8 mouse cellular contexts compared by ENCODE assay signal in genomic region chr4:110352001-110352369, GRCm38 (mm10). TPM values are rescaled to one million over a fixed set of nuclear protein-coding genes. Genes with fewer than 3 reads are reported as not detected.
A peak's percentile ranks its signal among the peaks of the same experiment; 100 is the strongest.
DNase-seq lines count a peak whose midpoint lies in the region; ATAC-seq lines count a peak whose summit lies in the region.

No protein-coding gene starts in this region.

- no peaks in the 10 kb centered on the region for H3K27me3 ChIP-seq in kidney, embryonic 15.5 days
- no peaks in the 10 kb centered on the region for H3K27me3 ChIP-seq in embryonic facial prominence, embryonic 14.5 days (replicated peaks; ENCODE audit: control insufficient read depth, insufficient read depth, low read length)
- no peaks in the 10 kb centered on the region for H3K27me3 ChIP-seq in intestine, embryonic 14.5 days (replicated peaks; ENCODE audit: control insufficient read depth, insufficient read depth, low read length)
- H3K27me3 ChIP-seq in midbrain, embryonic 16.5 days (ENCODE audit: control insufficient read depth, insufficient read depth, low read depth, low read length), result no peaks in the 10 kb centered on the region

- 11% methylated on average over 5 of the region's 5 CpGs for WGBS in kidney, embryonic 15.5 days
- 4% methylated on average over 5 of the region's 5 CpGs for WGBS in embryonic facial prominence, embryonic 14.5 days
- 6% methylated on average over 5 of the region's 5 CpGs for WGBS in intestine, embryonic 14.5 days
- WGBS in midbrain, embryonic 16.5 days, result 7% methylated on average over 5 of the region's 5 CpGs

- H3K4me3 ChIP-seq in kidney, embryonic 15.5 days (replicated peaks), result peak overlapping the region; percentile 68
- H3K4me3 ChIP-seq in embryonic facial prominence, embryonic 14.5 days (ENCODE audit: low read depth, low read length), result peak overlapping the region; percentile 70
- H3K4me3 ChIP-seq in intestine, embryonic 14.5 days (ENCODE audit: low read depth, low read length), result peak overlapping the region; percentile 67
- H3K4me3 ChIP-seq in midbrain, embryonic 16.5 days (ENCODE audit: low read depth, low read length), result peak overlapping the region; percentile 55

- no peaks in the 10 kb centered on the region for H3K4me1 ChIP-seq in kidney, embryonic 15.5 days
- H3K4me1 ChIP-seq in embryonic facial prominence, embryonic 14.5 days (ENCODE audit: control insufficient read depth, insufficient read depth, low read length), result no peaks in the 10 kb centered on the region
- peaks cover 4% of the 10 kb centered on the region; the same call in 1 of the 2 replicates for H3K4me1 ChIP-seq in intestine, embryonic 14.5 days (replicated peaks; ENCODE audit: control insufficient read depth, insufficient read depth, low read length)
- 0 out of 2 replicates have a peak, but pooled peaks cover 2% of the 10 kb centered on the region for H3K4me1 ChIP-seq in midbrain, embryonic 16.5 days (ENCODE audit: control insufficient read depth, insufficient read depth, low read length)

- peak overlapping the region; percentile 92 for H3K4me2 ChIP-seq in kidney, embryonic 15.5 days
- peak overlapping the region; percentile 89 for H3K4me2 ChIP-seq in embryonic facial prominence, embryonic 14.5 days (ENCODE audit: low read depth, low read length)
- H3K4me2 ChIP-seq in intestine, embryonic 14.5 days (ENCODE audit: low read length), result peak overlapping the region; percentile 77
- H3K4me2 ChIP-seq in midbrain, embryonic 16.5 days (ENCODE audit: low read length), result peak overlapping the region; percentile 61

- H3K9ac ChIP-seq in kidney, embryonic 15.5 days, result peak overlapping the region; percentile 63; the same call in 1 of the 2 replicates
- peak overlapping the region; percentile 77 for H3K9ac ChIP-seq in embryonic facial prominence, embryonic 14.5 days (ENCODE audit: low read depth, low read length)
- H3K9ac ChIP-seq in intestine, embryonic 14.5 days (ENCODE audit: low read length), result peak overlapping the region; percentile 74; the same call in 1 of the 2 replicates
- H3K9ac ChIP-seq in midbrain, embryonic 16.5 days (ENCODE audit: low read depth, low read length), result peak overlapping the region; percentile 77

- DNase-seq in kidney, adult 9 months, result no peak
- no peak for DNase-seq in embryonic facial prominence, embryonic 14.5 days (ENCODE audit: low spot score)
- no peak for DNase-seq in intestine, embryonic 14.5 days (ENCODE audit: low spot score)
- DNase-seq in retina, postnatal 1 day, result no peak
- DNase-seq in B cell, adult 2 months, result no peak
- no peak for DNase-seq in lung, postnatal 4 days

- H3K9me3 ChIP-seq in kidney, embryonic 15.5 days (replicated peaks), result no peaks in the 10 kb centered on the region
- H3K9me3 ChIP-seq in embryonic facial prominence, embryonic 14.5 days (ENCODE audit: control insufficient read depth, low read length), result no peaks in the 10 kb centered on the region
- H3K9me3 ChIP-seq in intestine, embryonic 14.5 days (ENCODE audit: control insufficient read depth, low read length), result no peaks in the 10 kb centered on the region
- H3K9me3 ChIP-seq in midbrain, embryonic 16.5 days (replicated peaks; ENCODE audit: control insufficient read depth, low read length, poor library complexity, severe bottlenecking), result no peaks in the 10 kb centered on the region

- H3K36me3 ChIP-seq in kidney, embryonic 15.5 days, result no peaks in the 10 kb centered on the region
- no peaks in the 10 kb centered on the region for H3K36me3 ChIP-seq in embryonic facial prominence, embryonic 14.5 days (ENCODE audit: control insufficient read depth, insufficient read depth, low read length)
- no peaks in the 10 kb centered on the region for H3K36me3 ChIP-seq in intestine, embryonic 14.5 days (ENCODE audit: control insufficient read depth, insufficient read depth, low read length)
- no peaks in the 10 kb centered on the region for H3K36me3 ChIP-seq in midbrain, embryonic 16.5 days (ENCODE audit: control insufficient read depth, insufficient read depth, low read length)

- peak overlapping the region; percentile 81 for H3K27ac ChIP-seq in kidney, embryonic 15.5 days
- no peak overlapping the region; the same call in 1 of the 2 replicates for H3K27ac ChIP-seq in embryonic facial prominence, embryonic 14.5 days (replicated peaks; ENCODE audit: low read depth, low read length)
- no peak overlapping the region for H3K27ac ChIP-seq in intestine, embryonic 14.5 days (ENCODE audit: low read depth)
- H3K27ac ChIP-seq in midbrain, embryonic 16.5 days (ENCODE audit: low read length), result peak overlapping the region; percentile 84

- peak; percentile 7; the same call in 1 of the 2 replicates for ATAC-seq in kidney, embryonic 15.5 days (replicated peaks; ENCODE audit: low FRiP score)
- ATAC-seq in embryonic facial prominence, embryonic 14.5 days (ENCODE audit: low read depth), result peak; percentile 13; the same call in 1 of the 2 replicates
- ATAC-seq in intestine, embryonic 14.5 days (replicated peaks; ENCODE audit: low FRiP score, low TSS enrichment, low read depth), result no peak; the same call in 1 of the 2 replicates
- peak; percentile 53 for ATAC-seq in midbrain, embryonic 16.5 days

RNA-seq across cellular contexts. Expression of gene Elavl4, which starts 0.3 kb away (rescaled TPM):
- 15.1 and 15.9 TPM in 2 replicates for polyA plus RNA-seq in kidney, embryonic 15.5 days (2015; fragmentation: Nextera tagmentation; extraction: Ambion mirVana)
- 34.2 and 41.4 TPM in 2 replicates for polyA plus RNA-seq in embryonic facial prominence, embryonic 14.5 days (2014; fragmentation: Nextera tagmentation; extraction: Ambion mirVana)
- polyA plus RNA-seq in intestine, embryonic 14.5 days (2014; fragmentation: Nextera tagmentation; extraction: Ambion mirVana), result 66.1 and 80.5 TPM in 2 replicates
- polyA plus RNA-seq in midbrain, embryonic 16.5 days (2015; fragmentation: Nextera tagmentation; extraction: Ambion mirVana), result 346 and 352 TPM in 2 replicates

RNA-seq across cellular contexts. Expression of gene Agbl4, which starts 45.5 kb away (rescaled TPM):
- polyA plus RNA-seq in kidney, embryonic 15.5 days (2015; fragmentation: Nextera tagmentation; extraction: Ambion mirVana), result 0.36 and 0.43 TPM in 2 replicates
- polyA plus RNA-seq in embryonic facial prominence, embryonic 14.5 days (2014; fragmentation: Nextera tagmentation; extraction: Ambion mirVana), result 0.81 and 1.0 TPM in 2 replicates
- 0.39 TPM in 1 of 2 replicates, not detected in the other for polyA plus RNA-seq in intestine, embryonic 14.5 days (2014; fragmentation: Nextera tagmentation; extraction: Ambion mirVana)
- polyA plus RNA-seq in midbrain, embryonic 16.5 days (2015; fragmentation: Nextera tagmentation; extraction: Ambion mirVana), result 3.1 and 4.5 TPM in 2 replicates

Comparison
In these comparisons a context has a peak if more than half of its experiments do, and no peak if none do; other contexts are left out.
1. H3K27ac ChIP-seq: peak in kidney, embryonic 15.5 days (single experiment) and midbrain, embryonic 16.5 days (single experiment); none in embryonic facial prominence, embryonic 14.5 days (single experiment) and intestine, embryonic 14.5 days (single experiment).
2. Peak in every context shown above with its lines, with median percentiles within 50 percentile points of each other: H3K4me2 ChIP-seq, H3K4me3 ChIP-seq and H3K9ac ChIP-seq.